Mouse (Mus musculus) kidney, postnatal 0 days (tissue): ENCODE measurements at regions not wholly inside any gene's neighbourhood (a gene's known extent, or its start where the extent isn't known, plus 50 kb on each side); places are given as distances from the start of the nearest gene placed in this dataset.

Source experiments
- ATAC-seq: fragments of 200-750 bp; cut with Nextera tagmentation; replicated peaks from 2 replicates; pipeline ENCODE4 v1.8.0; 2017; ENCODE audit warnings: low read depth, moderate number of reproducible peaks, moderate TSS enrichment, moderate library complexity; ENCODE audit not compliant: low FRiP score
- DNase-seq: peaks from one replicate; pipeline ENCODE4 v3.0.0-alpha.2; 2016; ENCODE audit warnings: low spot score
- H3K27ac ChIP-seq: fragments of 300-500 bp; sonication (generic); 2 replicates; pipeline ENCODE4 v1.5.1; 2014; ENCODE audit warnings: mild to moderate bottlenecking
- H3K27me3 ChIP-seq: fragments of 300-500 bp; sonication (generic); 2 replicates; pipeline ENCODE4 v1.6.1; 2014; ENCODE audit warnings: low read length, mixed read lengths; ENCODE audit not compliant: insufficient read depth
- H3K36me3 ChIP-seq: fragments of 300-500 bp; sonication (generic); 2 replicates; pipeline ENCODE4 v1.6.1; 2014; ENCODE audit warnings: low read length, mixed read lengths; ENCODE audit not compliant: insufficient read depth
- H3K4me1 ChIP-seq: fragments of 300-500 bp; sonication (generic); replicated peaks from 2 replicates; pipeline ENCODE4 v1.6.1; 2014; ENCODE audit warnings: antibody characterized with exemption, low read length, mixed read lengths; ENCODE audit not compliant: insufficient read depth
- H3K4me2 ChIP-seq: fragments of 300-500 bp; sonication (generic); 2 replicates; pipeline ENCODE4 v1.6.1; 2014; ENCODE audit warnings: mild to moderate bottlenecking, low read length, moderate library complexity, mixed read lengths
- H3K4me3 ChIP-seq: fragments of 300-500 bp; sonication (generic); replicated peaks from 2 replicates; pipeline ENCODE4 v1.5.1; 2014; ENCODE audit warnings: low read depth, low read length
- H3K9ac ChIP-seq: fragments of 300-500 bp; sonication (generic); 2 replicates; pipeline ENCODE4 v1.6.1; 2014; ENCODE audit warnings: low read depth, low read length
- H3K9me3 ChIP-seq: fragments of 300-500 bp; sonication (generic); replicated peaks from 2 replicates; pipeline ENCODE4 v1.6.1; 2016; ENCODE audit warnings: low read length, inconsistent platforms, mixed read lengths
- CTCF ChIP-seq: IDR thresholded peaks from 2 replicates; pipeline ENCODE4 v1.5.1; 2016; ENCODE audit warnings: antibody characterized with exemption, low read depth, mild to moderate bottlenecking, moderate library complexity
- WGBS: fragments of 180-500 bp; shearing (Covaris S2); extraction: QIAGEN DNeasy Blood & Tissue Kit; methylation state at CpG from one replicate; pipeline ENCODE4 v1.1.7; 2014; 5-methylcytosine and 5-hydroxymethylcytosine counted together

GRCm38 (mm10) chr3:21964438-21964837, 112.0 kb upstream of the Tbl1xr1 start:
- H3K27ac ChIP-seq: no peak overlapping the region
- H3K36me3 ChIP-seq: no peaks in the 10 kb centered on the region
- H3K4me3 ChIP-seq: no peak overlapping the region
- no peaks in the 10 kb centered on the region for H3K9me3 ChIP-seq
- no peak for TF ChIP-seq CTCF
- no peaks in the 10 kb centered on the region for H3K27me3 ChIP-seq
- H3K9ac ChIP-seq: no peak overlapping the region
- no peak overlapping the region for H3K4me2 ChIP-seq
- DNase-seq (no peak), ATAC-seq (no peak)
- WGBS: 79% methylated on average over 6 of the region's 6 CpGs
- peaks cover 15% of the 10 kb centered on the region for H3K4me1 ChIP-seq

- 79% methylated on average over 1 of the region's 1 CpGs for WGBS
- DNase-seq (no peak), ATAC-seq (no peak)
- H3K9ac ChIP-seq: no peak overlapping the region
- no peaks in the 10 kb centered on the region for H3K9me3 ChIP-seq
- H3K4me1 ChIP-seq: peaks cover 15% of the 10 kb centered on the region
- H3K4me2 ChIP-seq: no peak overlapping the region
- no peak overlapping the region for H3K27ac ChIP-seq
- no peaks in the 10 kb centered on the region for H3K36me3 ChIP-seq
- no peak overlapping the region for H3K4me3 ChIP-seq
- no peaks in the 10 kb centered on the region for H3K27me3 ChIP-seq
- no peak for TF ChIP-seq CTCF
Observed at GRCm38 (mm10) chr3:21965556-21965955, 110.9 kb upstream of the Tbl1xr1 start.

GRCm38 (mm10) chr3:21971731-21972130, 104.7 kb upstream of the Tbl1xr1 start:
- DNase-seq: no peak
- no peaks in the 10 kb centered on the region for H3K9me3 ChIP-seq
- no peak overlapping the region for H3K4me2 ChIP-seq
- TF ChIP-seq CTCF: no peak
- no peak for ATAC-seq
- H3K9ac ChIP-seq: no peak overlapping the region
- no peak overlapping the region for H3K4me3 ChIP-seq
- 94% methylated on average over 1 of the region's 1 CpGs for WGBS
- no peak overlapping the region for H3K27ac ChIP-seq
- no peaks in the 10 kb centered on the region for H3K27me3 ChIP-seq
- H3K4me1 ChIP-seq: no peaks in the 10 kb centered on the region
- H3K36me3 ChIP-seq: no peaks in the 10 kb centered on the region

GRCm38 (mm10) chr3:21973153-21973552, 103.3 kb upstream of the Tbl1xr1 start:
- H3K9ac ChIP-seq: no peak overlapping the region
- 91% methylated on average over 1 of the region's 1 CpGs for WGBS
- H3K27me3 ChIP-seq: no peaks in the 10 kb centered on the region
- H3K4me2 ChIP-seq: no peak overlapping the region
- no peak for TF ChIP-seq CTCF
- no peak for DNase-seq
- no peak overlapping the region for H3K4me3 ChIP-seq
- no peak for ATAC-seq
- H3K27ac ChIP-seq: no peak overlapping the region
- no peaks in the 10 kb centered on the region for H3K9me3 ChIP-seq
- H3K36me3 ChIP-seq: no peaks in the 10 kb centered on the region
- no peaks in the 10 kb centered on the region for H3K4me1 ChIP-seq

GRCm38 (mm10) chr3:21973681-21974080, 102.8 kb upstream of the Tbl1xr1 start:
- 90% methylated on average over 7 of the region's 7 CpGs for WGBS

GRCm38 (mm10) chr3:21974766-21975165, 101.7 kb upstream of the Tbl1xr1 start:
- ATAC-seq (no peak), DNase-seq (no peak)
- no peak overlapping the region for H3K27ac ChIP-seq
- no peak overlapping the region for H3K4me3 ChIP-seq
- no peak overlapping the region for H3K4me2 ChIP-seq
- H3K9me3 ChIP-seq: no peaks in the 10 kb centered on the region
- H3K27me3 ChIP-seq: no peaks in the 10 kb centered on the region
- no peaks in the 10 kb centered on the region for H3K4me1 ChIP-seq
- no peaks in the 10 kb centered on the region for H3K36me3 ChIP-seq
- no peak for TF ChIP-seq CTCF
- H3K9ac ChIP-seq: no peak overlapping the region
- WGBS: 57% methylated on average over 2 of the region's 2 CpGs

More at GRCm38 (mm10) chr3:21973681-21974080, 102.8 kb upstream of the Tbl1xr1 start:
- H3K9ac ChIP-seq: no peak overlapping the region
- no peaks in the 10 kb centered on the region for H3K36me3 ChIP-seq
- H3K4me1 ChIP-seq: no peaks in the 10 kb centered on the region
- H3K9me3 ChIP-seq: no peaks in the 10 kb centered on the region
- DNase-seq (no peak), ATAC-seq (no peak)
- H3K4me3 ChIP-seq: no peak overlapping the region
- H3K4me2 ChIP-seq: no peak overlapping the region
- TF ChIP-seq CTCF: no peak
- no peak overlapping the region for H3K27ac ChIP-seq
- H3K27me3 ChIP-seq: no peaks in the 10 kb centered on the region

- H3K4me1 ChIP-seq: no peaks in the 10 kb centered on the region
- TF ChIP-seq CTCF: no peak
- no peak overlapping the region for H3K4me3 ChIP-seq
- ATAC-seq: no peak
- H3K27me3 ChIP-seq: no peaks in the 10 kb centered on the region
- H3K27ac ChIP-seq: no peak overlapping the region
- 85% methylated on average over 1 of the region's 1 CpGs for WGBS
- H3K9me3 ChIP-seq: no peaks in the 10 kb centered on the region
- DNase-seq: no peak
- no peak overlapping the region for H3K4me2 ChIP-seq
- H3K36me3 ChIP-seq: no peaks in the 10 kb centered on the region
- H3K9ac ChIP-seq: no peak overlapping the region
Observed at GRCm38 (mm10) chr3:21977775-21978174, 98.7 kb upstream of the Tbl1xr1 start.
